Mouse (Mus musculus) 3134 (cell line): Measurements from ENCODE around the gene Tmem110.
A peak's percentile ranks its signal among the peaks of the same experiment; 100 is the strongest.

Experiments used
- DNase-seq: peaks from one replicate; pipeline ENCODE4 v3.0.0-alpha.2; 2011; ENCODE audit warnings: low spot score; ENCODE audit not compliant: insufficient read length; ENCODE audit errors: extremely low read depth

The Tmem110 gene

DNA sequence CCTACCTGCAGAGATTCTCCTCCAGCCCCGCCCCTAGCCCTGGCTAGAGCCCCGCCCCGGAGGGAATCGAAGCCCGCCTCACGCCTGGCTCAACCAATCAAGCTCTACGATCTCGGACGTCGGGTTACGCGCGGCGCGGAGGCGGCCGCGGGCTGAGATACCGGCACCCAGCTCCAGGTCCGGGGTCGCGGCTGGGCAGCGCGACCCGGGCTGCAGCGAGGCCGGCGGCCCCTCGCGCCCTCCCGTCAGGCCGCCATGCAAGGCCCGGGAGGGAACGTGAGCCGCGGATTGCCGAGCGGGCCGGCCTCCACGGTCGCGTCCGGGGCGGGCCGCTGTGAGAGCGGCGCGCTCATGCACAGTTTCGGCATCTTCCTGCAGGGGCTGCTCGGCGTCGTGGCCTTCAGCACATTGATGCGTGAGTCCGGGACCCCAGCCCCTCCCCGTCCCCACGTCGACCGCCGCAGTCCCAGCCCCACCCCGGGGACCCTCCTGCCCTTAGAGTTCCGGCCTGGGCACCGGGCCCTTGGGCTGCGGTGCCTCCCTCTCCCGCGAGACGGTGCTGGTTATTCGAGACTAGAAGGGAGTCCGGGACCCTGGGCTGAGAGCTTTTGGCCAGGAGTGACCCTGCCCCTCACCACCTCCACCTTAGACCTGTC lies at the start of gene Tmem110:
TSS of gene Tmem110 (plus strand) at position 115 of the 656 bp plus-strand sequence.
- peak; percentile 76 for DNase-seq

- DNase-seq: no peak
These were observed 40.8 kb upstream of the Tmem110 start for GRCm38 (mm10) chr14:30784614-30785013.

- peak; percentile 15 for DNase-seq
These were observed 35.9 kb upstream of the Tmem110 start for GRCm38 (mm10) chr14:30789471-30789870.

DNA sequence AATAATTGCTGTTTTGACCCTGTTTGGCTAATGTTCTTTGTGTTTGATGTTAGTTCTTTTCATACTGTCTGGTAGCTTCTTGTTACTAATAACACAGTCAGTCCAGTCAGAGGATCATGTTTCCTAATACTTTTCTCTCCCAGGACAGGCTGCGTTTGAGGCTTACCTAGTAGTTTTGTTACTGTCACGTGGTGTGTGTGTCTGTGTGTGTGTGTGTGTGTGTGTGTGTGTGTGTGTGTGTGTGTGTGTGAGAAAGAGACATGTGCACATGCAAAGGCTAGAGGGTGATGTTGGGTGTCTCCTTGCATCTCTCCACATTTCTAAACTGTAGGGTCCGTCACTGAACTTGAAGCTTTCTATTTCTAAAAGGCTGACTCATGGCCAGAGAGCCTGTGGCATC lies 32.5 kb upstream of the Tmem110 start:
- DNase-seq: no peak

DNA sequence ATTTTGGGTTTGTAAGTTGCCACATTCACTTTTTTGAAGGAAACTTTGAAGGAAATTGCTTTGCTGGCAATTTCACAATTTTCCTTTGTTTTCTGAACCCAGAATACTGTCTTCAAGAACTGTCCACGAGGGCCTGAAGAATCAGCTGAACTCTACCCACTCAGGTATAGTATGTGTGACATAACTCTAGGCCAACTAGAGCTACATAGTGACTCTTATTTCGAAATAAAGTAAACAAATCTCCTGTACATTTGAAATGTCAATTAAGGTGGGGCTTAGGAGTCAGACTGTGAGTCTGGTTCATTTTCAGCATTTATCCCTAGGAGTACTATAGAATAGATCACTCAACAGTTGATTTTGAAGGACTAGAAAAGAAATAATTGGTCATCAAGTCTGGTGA lies 23.6 kb upstream of the Tmem110 start:
- DNase-seq: no peak

DNA sequence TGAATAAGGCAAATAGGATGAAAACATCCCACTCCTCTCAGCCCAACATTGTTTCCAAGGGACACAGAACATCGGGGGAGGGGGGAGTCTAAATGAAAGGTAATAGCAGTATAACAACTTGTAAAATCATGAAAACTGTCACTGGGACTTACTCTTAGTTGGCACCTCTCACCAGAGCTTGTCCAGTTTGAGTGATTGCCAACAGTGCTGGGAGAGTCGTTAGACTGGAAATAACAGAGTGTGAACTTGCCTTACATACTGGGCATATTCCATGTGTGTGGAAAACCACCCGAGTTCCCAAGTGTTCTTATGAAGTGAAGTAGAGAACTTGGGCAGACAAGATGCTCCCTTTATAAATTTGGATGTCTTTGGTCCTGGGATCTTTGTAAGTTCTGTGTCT lies 4.3 kb upstream of the Tmem110 start:
- DNase-seq: no peak

GRCm38 (mm10) chr14:30824456-30824995 lies 864 bp upstream of the Tmem110 start:
- DNase-seq: no peak

DNA sequence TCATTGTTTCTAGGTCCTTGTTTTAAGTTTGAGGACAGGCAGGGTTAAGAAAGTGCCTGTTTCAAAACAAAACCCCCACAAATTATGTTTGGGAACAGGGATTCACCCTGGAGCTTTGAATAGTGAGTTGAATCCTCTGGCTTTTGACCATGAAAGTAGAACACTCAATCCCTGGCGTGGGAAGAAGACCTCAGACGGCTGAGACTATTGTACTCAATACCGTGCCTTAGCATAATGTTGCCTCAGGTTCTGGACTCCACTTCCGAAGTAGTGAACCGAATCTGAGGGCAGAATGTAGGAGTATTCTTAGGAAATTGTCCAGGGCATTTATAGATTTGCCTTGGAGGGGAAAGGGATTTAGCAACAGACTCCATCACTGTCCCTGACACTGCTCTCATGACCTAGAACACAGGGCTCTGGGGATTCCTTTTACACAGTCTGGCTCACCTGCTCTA lies 342 bp upstream of the Tmem110 start:
- DNase-seq: no peak

GRCm38 (mm10) chr14:30826174-30827140 lies 1.1 kb downstream of the Tmem110 start:
- DNase-seq: no peak

- no peak for DNase-seq
These were observed 2.1 kb downstream of the Tmem110 start for GRCm38 (mm10) chr14:30827480-30827879.

GRCm38 (mm10) chr14:30828077-30828476 lies 2.7 kb downstream of the Tmem110 start:
- no peak for DNase-seq

GRCm38 (mm10) chr14:30828635-30829460 lies 3.5 kb downstream of the Tmem110 start:
- no peak for DNase-seq

DNA sequence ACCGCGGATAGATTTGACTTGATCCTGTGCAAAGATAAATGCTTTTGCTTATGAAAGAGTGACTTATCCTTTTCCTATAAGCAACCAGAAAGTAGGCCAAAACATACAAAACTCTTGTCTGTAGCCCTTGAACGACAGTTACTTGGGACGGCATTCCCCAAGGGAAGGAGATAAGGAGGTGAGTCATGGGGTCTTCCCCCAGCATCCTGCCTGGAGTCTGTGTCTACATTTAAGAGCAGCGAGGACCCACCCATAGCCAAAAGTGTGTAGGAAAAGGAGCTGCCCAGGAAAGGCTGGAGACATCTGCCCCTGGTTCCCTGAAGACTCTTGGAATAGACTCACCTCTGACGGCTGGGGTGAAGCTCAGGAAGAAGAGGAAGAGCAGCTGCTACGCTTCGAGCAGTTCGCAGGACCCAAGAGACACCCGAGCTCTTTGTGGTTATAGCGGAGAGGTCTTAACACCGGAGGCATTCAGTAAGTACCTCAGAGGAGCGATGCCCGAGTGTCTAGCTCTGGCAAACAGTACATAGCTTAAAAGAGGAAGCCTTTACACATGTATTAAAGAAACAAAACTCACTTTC lies 12.1 kb downstream of the Tmem110 start:
- DNase-seq: no peak

DNA sequence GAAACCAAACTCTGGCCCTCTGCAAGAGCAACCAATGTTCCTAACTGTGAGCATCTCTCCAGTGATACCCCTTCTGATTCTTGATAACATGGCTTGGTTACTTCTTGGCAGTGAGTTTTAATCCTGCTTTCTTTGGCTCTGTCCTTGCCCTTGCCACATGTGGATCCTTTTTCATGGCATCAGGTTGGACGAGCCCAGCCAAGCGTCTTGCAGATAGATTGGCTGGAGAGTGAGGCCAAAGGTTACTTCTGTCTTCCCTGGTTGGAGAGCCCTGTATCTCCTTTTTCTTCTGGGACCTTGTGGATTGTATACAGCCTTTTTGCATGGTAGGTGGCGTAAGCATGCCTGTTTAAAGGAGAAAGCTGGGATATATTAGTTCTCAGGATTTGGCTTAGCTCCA lies 18.3 kb downstream of the Tmem110 start:
- DNase-seq: no peak

- no peak for DNase-seq
These were observed 25.1 kb downstream of the Tmem110 start for GRCm38 (mm10) chr14:30850504-30850903.

- no peak for DNase-seq
These were observed 26.9 kb downstream of the Tmem110 start for GRCm38 (mm10) chr14:30852325-30852724.

DNA sequence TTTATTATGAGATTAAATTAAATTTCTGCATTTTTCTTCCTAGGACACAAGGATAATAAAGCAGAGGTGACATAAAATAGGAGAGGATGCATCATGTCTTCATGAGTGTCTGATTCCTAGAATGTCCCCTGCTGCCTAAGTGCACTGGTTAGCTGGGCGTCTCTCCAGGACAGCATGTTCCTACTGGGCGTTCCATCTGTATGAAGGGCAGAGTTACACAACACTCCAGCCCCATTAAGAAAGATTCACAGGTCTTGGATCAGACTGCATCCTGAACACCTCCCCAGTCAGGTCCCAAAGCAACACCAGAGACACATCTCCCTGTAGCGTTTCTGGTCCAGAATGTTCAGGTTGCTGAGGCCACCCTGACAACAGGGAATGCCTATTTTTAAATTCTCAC lies 29.9 kb downstream of the Tmem110 start:
- no peak for DNase-seq

DNA sequence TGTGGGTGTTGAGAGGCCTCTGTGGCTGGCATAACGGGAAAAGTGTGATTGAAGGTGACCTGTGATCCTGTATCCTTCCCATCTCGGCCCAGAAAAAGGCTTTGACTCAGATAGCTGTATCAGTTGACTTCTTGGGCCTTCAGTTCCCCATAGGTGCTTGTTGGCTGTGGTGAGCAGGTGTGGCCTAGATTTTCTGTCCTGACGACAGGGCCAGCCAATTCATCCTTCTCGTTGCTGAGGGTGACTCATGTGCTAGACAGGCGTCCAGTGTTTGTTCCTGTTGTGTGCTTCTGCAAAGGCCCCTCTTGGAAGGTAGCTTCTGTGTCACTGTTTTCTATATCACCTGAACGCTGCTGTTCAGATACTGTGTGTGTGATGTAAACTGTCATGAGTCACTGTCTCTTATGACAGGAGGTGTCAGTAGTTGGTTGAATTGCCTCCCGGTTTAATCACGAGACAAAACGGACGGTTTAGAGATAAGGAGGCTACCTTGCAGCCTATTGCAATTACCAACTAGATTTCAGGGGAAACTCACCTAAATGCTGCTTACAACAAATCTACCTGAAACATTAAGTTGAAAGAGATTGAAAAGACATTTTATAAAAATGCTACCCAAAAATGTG lies 31.6 kb downstream of the Tmem110 start:
- DNase-seq: no peak

DNA sequence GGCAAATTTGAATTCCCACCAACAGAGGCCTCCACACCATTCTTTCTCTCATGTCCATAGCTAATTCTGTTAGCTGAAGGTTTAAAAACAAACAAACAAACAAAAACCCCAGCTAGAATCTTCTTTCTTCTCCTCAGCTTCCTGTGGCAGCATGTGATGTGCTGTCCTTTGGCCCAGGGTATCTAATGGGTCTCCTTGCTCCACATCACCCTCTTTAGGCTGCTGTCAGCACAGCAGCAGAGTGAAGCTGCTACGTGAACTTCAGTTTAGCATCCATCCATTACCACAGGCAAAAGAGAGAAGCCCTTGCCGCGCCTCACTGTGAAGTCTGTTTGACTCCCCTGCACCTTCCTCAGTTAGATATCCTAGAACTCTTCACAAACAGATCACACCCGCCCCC lies 32.6 kb downstream of the Tmem110 start:
- DNase-seq: no peak
